Mouse (Mus musculus) layer of hippocampus, adult 11-12 months (tissue): ENCODE data around the gene Slc25a12.

Experiments used
- DNase-seq: peaks from one replicate; pipeline ENCODE4 v3.0.0; 2022; ENCODE audit warnings: low spot score

The Slc25a12 gene

DNA sequence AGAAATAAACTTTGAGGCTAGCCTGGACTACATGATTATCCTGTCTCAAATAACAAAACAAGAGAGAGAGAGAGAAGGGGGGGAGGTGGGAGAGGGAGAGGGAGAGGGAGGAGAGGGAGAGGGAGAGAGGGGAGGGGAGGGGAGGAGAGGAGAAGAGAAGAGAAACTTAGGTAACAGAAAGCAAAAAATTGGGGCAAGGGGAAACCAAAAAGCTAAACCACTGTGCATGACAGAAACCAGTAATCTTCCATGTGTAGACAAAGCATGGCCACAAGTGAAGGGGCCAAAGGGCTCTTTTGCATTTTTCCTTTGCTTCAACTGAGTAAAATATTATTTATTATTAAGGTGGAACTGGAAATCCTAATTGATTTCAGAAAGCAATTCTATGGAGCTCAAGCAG lies 61.2 kb downstream of the Slc25a12 start:
- DNase-seq: no peak

DNA sequence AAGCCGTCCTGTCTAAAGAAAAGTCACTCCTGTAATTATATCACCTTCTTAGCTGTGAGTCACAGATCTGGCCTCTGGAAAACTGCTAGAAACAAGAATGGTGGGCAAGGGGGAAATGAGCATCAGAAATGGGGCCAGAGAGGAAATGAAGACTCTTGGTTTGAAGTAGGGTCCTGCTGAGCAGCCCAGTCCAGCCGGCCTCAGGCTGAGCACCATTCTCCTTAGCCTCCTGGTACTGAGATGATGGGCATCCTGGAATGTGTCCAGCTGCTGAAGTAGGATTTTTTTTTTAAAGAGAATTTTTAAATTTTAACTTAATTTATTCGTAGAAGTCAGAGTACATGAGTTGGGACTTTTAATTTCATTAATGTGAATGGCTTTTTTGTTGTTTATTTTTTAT lies 62.7 kb downstream of the Slc25a12 start:
- no peak for DNase-seq

DNA sequence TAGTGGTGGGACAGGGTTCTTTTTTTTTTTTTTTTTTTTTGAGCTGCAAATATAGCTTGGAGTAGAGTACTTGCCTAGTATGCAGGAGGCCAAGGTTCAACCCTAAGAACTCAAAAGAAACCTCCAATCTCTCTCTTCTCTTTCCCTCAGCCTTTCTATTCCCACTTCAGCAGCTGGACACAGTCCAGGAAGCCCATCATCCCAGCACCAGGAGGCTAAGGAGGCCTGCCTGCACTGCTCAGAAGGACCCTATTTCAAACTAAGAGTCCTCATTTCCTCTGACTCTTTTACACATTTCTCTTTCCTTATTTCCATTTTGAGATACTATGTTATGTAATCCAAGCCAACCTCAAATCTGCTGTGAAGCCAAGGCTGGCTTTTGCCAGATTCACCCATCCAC lies 64.3 kb downstream of the Slc25a12 start:
- DNase-seq: no peak

DNA sequence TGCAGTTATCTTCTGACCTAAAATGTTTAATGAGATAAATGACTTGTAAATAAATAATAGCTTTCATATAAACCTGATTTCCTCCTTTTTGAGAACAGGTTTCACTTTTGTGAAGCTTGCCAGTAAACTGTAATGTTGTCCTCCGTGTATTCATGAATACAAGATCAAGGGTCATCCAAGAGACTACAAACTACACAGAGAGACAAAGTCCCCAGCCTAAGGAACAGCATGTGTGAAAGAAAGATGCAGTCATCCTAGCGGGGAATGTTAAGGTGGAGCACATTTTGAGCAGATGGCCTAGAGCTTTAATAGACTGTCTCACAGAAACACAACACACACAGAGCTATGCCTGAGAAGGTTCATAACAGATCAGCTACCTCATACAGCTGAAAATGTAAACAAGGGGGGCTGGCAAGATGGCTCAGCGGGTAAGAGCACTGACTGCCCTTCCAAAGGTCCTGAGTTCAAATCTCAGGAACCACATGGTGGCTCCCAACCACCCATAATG lies 65.3 kb downstream of the Slc25a12 start:
- no peak for DNase-seq

DNA sequence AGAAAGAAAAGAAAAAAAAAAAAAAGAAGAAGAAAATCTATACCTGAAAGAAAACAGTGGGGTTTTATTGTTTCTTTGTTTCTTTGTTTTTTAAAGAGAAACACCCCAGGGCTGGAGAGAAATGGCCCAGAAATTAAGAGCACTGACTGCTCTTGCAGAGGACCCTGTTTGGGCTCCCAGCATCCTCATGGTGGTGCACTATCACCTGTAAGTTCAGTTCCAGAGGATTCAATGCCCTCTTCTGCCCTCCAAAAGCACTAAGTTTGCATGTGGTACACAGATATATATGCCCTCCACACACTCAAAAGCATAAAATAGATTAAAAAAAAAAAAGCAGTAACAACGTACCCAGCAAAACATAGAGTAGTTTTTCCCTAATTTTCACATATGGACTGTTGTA lies 68.8 kb downstream of the Slc25a12 start:
- no peak for DNase-seq

DNA sequence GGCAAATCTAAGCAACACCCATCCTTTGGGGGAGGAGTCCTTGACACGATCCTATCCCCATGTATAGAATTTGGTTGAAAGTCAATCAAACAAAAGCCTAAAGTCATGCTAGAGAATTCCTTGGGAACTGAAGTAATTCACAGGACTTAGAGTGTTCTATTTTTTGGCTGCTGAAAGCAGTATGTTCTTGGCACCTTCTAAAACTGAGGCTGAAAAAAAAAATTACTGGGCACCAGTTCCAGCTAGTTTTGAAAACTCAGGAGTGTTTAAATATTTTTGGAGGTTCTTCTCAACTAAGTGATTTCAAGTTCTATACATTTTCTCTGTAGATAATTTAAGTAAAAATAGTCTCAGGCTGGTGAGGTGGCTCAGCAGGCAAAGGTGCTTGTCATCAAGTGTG lies 70.0 kb downstream of the Slc25a12 start:
- no peak for DNase-seq

DNA sequence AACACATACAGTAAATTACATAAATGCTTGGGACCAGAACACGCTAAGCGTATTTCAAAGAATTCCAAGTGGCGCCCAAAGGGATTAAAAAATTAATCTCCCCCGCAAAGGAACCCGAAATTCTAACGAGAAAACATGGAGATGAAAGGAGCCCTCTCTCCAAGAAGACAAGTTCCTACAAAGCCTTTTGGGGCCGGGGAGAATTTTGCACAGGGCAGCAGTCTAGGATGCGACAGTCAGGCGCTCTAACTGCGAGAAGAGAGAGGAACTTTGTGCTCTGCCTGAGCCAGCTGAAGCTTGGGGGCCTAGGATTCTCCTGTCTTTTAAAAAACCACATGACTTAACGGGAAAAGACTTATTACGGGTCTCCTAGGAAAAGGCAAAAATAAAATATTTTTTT lies 71.7 kb downstream of the Slc25a12 start:
- no peak for DNase-seq

DNA sequence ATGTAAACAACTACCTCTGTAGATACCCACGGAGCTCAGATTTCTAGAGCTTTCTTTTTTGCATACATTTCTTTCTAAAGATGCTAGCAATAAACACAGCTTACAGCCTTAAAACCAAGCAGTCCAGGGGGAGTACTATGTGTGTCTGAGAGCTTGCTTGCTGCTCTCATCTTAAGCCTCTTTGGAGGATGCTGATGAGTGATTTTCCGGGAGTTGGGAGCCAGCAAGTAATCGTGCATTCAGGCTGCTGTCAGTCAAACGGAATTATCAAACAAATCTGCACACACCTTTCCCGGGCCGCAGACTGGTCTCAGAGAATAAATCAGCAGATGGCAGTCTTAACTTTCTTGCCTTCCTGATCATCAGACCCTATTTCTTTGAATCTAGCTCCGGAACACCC lies 73.1 kb downstream of the Slc25a12 start:
- no peak for DNase-seq

DNA sequence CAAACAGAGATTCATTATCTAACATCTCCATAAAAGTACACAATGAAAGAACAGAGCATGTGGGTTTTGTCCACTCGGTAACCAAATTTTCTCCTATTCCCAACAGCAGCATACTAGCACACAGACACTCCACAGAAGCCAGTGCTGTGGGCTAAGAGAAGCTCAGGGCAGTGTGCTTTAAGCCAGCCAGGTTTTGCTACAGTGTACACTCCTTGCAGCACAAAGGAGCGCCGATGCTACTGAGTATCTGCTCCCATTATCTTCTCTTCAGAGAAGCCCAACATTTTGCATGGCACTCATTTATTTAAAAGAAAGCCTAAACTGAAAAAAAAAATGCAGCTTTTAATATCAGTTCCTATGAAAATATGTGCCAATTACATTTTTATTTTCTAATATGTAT lies 73.6 kb downstream of the Slc25a12 start:
- no peak for DNase-seq

DNA sequence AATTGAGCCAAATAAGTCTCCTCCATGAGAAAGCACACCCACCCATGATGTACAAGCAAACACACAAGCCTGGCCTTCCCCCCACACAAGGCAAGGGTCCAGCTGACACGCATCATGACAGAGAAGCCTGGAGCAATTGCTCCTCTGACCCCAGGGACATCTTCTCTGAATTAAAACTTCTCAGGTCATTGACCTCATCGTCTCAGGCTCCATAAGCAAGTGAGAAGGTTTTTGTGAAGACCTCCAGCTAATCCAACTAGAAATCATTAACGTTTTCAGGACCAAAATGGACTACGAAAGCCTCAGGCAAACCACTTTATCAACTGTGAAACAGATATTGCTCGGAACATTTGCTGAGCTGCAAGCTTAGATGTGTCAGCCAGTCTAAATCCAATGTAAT lies 76.0 kb downstream of the Slc25a12 start:
- no peak for DNase-seq

DNA sequence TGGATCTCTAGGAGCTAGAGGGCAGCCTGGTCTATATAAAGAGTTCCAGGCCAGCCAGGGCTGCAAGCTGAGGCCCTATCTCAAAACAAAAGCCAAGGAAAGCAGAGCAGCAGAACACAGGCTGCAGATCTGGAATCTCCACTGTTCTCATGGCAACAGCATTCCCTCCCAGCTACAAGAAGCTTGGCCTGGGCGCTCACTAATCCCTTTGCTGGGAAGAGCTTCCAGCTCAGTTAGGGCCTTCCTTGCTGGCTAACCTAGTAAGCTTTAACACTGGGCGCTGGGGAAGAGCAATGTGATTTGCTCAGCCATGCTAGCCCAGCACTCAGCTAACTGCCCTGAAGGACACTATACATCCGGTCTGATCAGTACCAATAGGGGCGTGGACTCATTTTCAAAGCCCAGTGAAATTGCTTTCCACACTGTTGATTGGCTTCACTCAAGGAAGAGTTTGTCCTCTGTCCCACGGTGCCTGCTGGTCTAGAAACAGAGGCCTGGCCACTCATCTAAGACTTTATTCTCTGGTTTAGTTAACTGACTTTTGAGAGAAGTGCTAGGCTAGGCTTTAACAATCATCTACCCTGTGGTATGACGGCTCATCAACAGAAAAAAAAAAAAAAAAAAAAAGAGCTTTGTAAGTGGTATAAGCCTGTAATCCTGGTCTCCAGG lies 77.3 kb downstream of the Slc25a12 start:
- DNase-seq: peak; percentile 34

DNA sequence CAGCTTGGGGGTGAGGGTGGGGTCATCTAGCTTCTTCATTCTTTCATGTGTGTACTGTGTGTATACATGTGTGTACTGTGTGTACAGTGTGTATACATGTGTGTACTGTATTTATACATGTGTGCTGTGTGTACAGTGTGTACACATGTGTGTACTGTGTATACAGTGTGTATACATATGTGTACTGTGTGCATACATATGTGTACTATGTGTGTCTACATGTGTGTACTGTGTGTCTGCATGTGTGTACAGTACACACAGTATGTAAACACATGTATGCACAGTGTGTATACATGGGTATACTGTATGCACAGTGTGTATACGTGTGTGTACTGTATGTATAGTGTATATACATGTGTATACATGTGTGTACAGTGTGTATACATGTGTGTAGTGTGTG lies 85.6 kb downstream of the Slc25a12 start:
- DNase-seq: no peak

DNA sequence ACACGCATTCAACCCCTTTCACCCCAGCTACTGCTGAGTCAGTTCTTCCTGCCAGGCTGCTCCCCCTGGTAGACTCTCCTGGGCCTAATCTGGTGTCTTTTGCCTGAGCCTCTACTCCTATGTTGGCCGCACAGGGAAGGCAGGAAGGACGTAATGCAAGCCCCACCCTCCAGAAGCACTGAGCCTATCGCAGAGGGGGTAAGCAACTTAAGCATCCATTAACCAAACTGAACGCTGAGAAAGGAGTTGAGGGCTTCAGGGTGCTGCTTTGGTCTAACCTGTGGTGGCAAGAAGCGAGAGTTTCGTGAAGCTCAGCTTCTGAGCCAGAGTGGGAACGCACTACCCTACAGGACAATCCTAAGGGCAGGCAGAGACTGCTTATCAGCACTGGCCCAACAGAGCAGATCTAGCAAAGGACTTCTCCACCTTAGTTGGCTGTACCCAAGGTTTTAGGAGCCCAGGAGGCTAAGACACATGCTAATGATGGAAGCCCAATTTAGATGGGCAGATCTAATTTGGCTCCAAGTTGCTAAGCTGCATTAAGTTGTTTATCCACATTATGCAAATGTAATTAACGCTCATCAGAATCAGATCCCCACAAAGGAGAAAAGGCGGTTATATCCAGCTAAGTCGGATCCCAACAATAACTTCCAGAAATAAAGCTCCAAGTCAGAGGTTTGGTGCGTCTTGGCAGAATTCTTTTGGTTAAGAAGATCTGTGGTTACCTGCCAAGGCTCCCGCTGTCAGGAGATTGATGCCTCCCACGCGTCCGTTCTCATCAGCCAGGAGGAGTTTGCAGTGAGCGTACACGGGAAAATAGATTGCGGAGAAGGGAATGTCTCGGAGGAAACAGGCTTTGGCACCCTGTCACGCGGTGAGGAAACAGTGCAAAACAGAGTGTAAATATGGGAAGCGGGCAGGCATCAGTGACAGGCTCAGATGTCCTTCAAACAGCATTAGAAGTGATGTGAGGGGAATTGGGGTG lies 88.5 kb downstream of the Slc25a12 start:
- DNase-seq: peak; percentile 43

DNA sequence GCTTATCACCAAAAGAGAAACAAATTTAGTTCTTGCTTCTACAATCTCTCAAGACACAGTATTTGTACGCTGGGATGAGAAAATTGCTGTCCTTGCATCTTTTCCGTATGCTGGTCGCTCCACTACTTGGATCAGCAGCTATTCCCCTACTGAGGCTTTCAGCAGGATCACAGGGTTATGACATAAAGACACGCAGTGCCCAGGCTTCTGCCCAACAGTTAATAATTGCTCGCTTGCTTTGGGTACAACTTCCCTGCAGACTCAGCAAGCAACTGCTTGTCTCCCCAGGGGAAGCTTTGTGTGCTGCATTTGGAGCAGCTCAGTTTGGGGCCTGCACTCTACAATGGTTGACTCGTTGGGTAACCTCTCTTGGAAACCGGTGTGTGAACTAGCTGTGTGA lies 91.8 kb downstream of the Slc25a12 start:
- DNase-seq: no peak

DNA sequence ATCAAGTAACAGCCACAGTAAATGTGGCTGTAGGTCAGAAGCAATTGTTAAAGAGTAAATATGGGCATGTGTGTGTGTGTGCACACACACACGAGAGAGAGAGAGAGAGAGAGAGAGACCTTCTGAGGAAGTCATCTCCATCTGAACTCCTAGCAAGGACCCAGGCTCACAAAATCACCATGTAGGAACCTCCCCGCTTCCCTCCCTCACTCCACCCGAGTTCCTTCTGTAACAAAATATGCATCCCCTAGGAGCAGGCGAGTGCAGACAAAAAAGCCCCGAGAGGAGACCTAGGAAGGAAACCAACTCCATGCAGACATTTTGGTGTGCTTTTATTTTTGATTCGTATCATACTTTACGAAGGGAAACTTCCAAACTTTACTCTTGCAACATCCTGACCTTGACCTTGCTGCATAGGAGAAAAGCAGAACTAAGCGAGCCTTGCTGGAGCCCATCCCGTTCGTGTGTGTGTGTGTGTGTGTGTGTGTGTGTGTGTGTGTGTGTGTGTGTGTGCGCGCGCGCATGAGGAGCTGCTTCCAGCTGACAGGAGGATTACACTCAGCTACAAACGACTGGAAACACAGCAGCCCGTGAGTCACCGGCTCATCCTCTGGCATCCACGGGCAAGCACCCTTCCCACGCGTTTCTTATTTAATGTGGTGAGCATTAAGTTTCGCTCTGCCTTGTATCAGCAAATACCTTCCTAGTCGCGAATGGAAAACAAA lies 93.4 kb downstream of the Slc25a12 start:
- DNase-seq: peak; percentile 39

DNA sequence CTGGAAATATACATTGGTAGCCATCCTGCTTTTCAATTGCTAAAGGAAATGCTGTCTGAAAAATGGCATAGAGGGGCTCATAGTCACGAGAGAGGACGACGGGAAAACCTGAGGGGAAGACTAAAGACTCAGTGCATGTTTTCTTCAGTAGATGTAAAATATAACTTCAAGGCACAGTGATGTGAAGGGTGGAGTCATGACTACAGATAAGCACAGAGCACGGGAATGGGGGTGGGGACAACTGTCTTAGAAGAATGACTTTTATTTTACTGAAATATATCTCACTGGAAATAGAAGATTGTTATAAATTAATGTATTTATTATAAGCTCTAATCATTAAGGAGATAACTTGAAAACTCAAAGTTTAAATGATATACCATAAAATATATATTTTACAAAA lies 97.5 kb downstream of the Slc25a12 start:
- no peak for DNase-seq

DNA sequence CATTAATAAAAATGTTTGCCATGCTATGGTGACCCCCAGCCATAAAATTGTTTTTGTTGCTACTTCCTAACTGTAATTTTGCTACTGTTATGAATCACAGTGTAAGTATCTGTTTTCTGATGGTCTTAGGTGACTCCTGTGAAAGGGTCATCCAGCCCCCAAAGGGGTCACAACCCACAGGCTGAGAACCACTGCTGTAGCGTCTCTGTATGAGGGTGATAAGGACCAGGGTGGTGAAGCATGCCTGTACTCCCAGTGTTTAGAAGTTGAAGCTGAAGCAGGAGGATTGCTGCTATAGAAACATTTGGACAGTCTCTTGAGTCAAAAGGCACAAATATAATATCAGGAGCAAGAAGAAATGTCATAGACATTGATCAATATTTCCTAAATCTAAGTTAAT lies 98.2 kb downstream of the Slc25a12 start:
- DNase-seq: no peak

DNA sequence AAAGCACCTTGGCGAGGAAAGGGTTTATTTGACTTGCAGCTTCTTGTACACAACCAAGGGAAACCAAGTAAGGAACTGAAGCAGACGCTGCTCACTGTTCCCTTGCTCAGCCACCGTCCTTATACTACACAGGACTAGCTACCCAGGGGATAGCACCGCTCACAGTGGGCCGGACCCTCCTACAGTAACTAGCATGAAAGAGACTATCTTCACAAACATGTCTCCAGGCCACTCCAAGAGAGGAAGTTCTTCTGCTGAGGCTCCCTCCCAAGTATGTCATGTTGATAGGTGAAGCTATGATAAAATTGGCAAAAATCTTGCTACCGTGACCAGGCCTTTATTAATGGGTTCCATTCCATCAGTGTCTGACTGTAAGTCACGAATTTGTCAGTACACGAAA lies 98.9 kb downstream of the Slc25a12 start:
- DNase-seq: no peak

DNA sequence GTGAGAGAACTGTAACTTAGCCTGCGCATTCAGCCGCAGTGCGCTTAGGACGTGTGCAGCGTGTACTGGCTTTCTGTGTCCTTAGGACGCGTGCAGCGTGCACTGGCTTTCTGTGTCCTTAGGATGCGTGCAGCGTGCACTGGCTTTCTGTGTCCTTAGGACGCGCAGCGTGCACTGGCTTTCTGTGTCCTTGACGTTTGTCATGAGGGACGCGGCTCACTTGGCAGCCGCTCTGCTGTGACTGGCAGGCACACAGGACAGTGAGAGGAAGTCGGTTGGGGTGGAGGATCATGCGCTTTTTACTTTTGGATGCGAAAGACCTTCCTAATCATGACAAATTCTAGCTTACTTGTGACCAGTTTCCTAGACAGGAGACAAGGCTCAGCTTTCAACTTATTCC lies 103.0 kb downstream of the Slc25a12 start:
- DNase-seq: no peak

DNA sequence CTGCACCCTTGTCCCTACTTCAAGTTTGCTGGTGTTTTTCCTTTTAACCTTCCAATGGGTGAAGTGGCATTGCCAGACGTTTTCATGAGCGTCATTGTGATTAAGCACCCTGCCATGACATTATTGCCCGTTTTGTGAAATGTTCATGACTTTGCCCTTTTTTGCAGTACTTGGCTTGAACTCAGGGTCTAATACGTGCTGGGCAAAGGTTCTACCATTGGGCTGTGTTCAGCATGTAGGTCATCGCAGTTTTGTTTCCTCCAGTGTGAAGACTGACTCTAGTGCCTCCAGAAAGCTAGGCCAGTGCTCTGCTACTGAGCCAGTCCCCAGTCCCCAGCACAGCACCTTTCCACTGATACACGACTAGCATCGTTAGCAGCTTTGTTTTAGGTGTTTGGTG lies 111.0 kb downstream of the Slc25a12 start:
- DNase-seq: no peak

DNA sequence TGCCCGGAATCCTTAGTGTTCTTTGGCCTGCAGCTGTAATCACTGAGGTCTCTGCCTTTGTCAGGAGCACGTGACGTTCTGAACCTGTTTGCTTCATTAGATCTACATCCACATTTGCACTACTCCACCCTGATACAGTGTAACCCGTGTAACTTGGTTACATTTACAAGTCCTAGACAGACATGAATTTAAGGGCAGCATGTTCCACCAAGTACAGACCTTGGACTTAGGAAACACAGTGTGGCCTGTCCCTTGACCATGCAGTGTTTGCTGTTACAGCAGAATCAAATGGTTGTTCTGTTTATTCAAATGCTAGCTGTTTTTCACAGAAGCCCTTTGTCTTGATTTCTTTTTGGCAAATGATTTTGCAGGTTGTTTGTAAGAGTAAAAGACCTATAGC lies 112.7 kb downstream of the Slc25a12 start:
- DNase-seq: no peak

DNA sequence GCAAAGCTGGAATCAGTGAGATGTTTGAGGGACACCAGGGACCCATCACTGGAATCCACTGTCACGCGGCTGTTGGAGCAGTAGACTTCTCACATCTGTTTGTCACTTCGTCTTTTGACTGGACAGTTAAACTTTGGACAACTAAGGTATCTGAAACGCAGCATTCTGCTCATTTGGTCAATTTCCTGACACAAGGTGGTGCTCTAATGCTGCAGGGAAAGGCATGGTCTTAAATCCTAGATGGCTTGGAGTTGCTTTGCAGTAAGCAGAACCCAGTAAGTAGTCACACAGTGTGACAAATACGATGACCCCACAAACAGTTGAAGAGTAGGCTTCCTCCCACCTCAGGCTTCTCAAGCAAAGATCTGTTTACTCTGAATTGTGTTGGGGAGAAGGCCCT lies 116.7 kb downstream of the Slc25a12 start:
- DNase-seq: no peak

DNA sequence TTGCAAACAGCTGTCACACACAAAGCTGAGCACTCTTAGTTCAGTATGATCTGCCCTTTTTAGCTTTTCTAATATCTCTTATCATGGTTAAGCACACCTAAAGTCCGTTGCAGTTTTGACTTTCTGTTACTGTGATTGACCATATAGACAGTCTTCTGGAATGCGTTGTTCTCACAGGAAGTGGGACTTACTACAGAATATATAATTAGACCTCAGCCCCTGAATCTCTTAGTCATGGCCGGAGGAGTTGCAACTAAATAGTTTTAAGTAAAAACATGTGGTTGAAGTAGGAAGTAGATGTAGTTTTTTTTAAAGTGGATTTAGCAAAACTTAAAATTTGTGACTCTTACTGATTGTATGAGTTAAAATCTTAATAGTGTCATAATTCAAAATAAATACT lies 119.5 kb downstream of the Slc25a12 start:
- no peak for DNase-seq
